18 mouse cellular contexts compared by ENCODE assay signal in genomic region chr9:111523871-111524270, GRCm38 (mm10).
"Had no signal": no experiment of that assay in that cellular context is flagged by ENCODE, and none has a peak within 500 bp of the region (broad histone marks: within the 10 kb centered on the region; RNA-seq: fewer than 3 reads in every experiment).

No protein-coding gene starts in this region.

- H3K4me1 ChIP-seq: midbrain, embryonic 10.5 days; midbrain, embryonic 12.5 days; neural tube, embryonic 13.5 days; neural tube, embryonic 15.5 days had no signal

- H3K4me2 ChIP-seq: lung, embryonic 14.5 days; midbrain, embryonic 12.5 days; neural tube, embryonic 13.5 days; neural tube, embryonic 15.5 days had no signal

- H3K9ac ChIP-seq: lung, embryonic 14.5 days; midbrain, embryonic 12.5 days; neural tube, embryonic 13.5 days; neural tube, embryonic 15.5 days had no signal

- DNase-seq: lung, embryonic 14.5 days; lung, postnatal 10 days; lung, postnatal 4 days; midbrain, embryonic 14.5 days; retina, postnatal 1 day; right cerebral cortex, adult 18-20 months; right cerebral cortex, postnatal 25 days; right cerebral cortex, postnatal 4 days; spleen, adult 18-20 months; thymus, adult 18-20 months; thymus, postnatal 14 days; thymus, postnatal 36 days had no signal

- ATAC-seq: midbrain, embryonic 16.5 days had no signal

- H3K27ac ChIP-seq: midbrain, embryonic 10.5 days; midbrain, embryonic 12.5 days; neural tube, embryonic 13.5 days; neural tube, embryonic 15.5 days had no signal

- H3K9me3 ChIP-seq: midbrain, embryonic 10.5 days; midbrain, embryonic 12.5 days; neural tube, embryonic 15.5 days had no signal

- H3K27me3 ChIP-seq: midbrain, embryonic 12.5 days; neural tube, embryonic 13.5 days; neural tube, embryonic 15.5 days had no signal

- H3K4me3 ChIP-seq: midbrain, embryonic 10.5 days; midbrain, embryonic 12.5 days; myocyte; neural tube, embryonic 13.5 days; neural tube, embryonic 15.5 days had no signal

- H3K36me3 ChIP-seq: midbrain, embryonic 10.5 days; midbrain, embryonic 12.5 days; neural tube, embryonic 13.5 days; neural tube, embryonic 15.5 days had no signal
